Mouse (Mus musculus): Measurements from ENCODE around the gene Kiss1.

GRCm38 (mm10) chr1:133287880-133288279 is 33.8 kb upstream of the Kiss1 start:
- TF ChIP-seq POLR2A (IDR thresholded peaks at IDR 0.05; ENCODE audit: insufficient read depth, low read depth, low read length) (no peak), CTCF (IDR thresholded peaks at IDR 0.05; ENCODE audit: insufficient read depth, low read depth, low read length) (no peak)
